Mouse (Mus musculus) forebrain, embryonic 10.5 days (tissue): Measurements from ENCODE around the gene Immp2l. TPM values are rescaled to one million over a fixed set of nuclear protein-coding genes. Genes with fewer than 3 reads are reported as not detected.
"Not testable (repeated sequence)": the region's sequence is repeated elsewhere in the genome, so short reads cannot be mapped to it uniquely, and the experiment has no call there.

Source experiments
- DNase-seq: peaks from one replicate; pipeline ENCODE4 v3.0.0-alpha.2; 2017; ENCODE audit warnings: low spot score; ENCODE audit errors: extremely low spot score
- H3K27ac ChIP-seq: fragments of 300-500 bp; sonication (generic); 2 replicates; pipeline ENCODE4 v1.5.1; 2016; ENCODE audit warnings: mild to moderate bottlenecking
- H3K27me3 ChIP-seq: fragments of 300-500 bp; sonication (generic); 2 replicates; pipeline ENCODE4 v1.6.1; 2016; ENCODE audit warnings: mild to moderate bottlenecking; ENCODE audit not compliant: poor library complexity, severe bottlenecking
- H3K36me3 ChIP-seq: fragments of 300-500 bp; sonication (generic); replicated peaks from 2 replicates; pipeline ENCODE4 v1.6.1; 2016; ENCODE audit warnings: mild to moderate bottlenecking, moderate library complexity
- H3K4me1 ChIP-seq: fragments of 300-500 bp; sonication (generic); 2 replicates; pipeline ENCODE4 v1.6.1; 2016
- H3K4me3 ChIP-seq: fragments of 300-500 bp; sonication (generic); 2 replicates; pipeline ENCODE4 v1.5.1; 2016; ENCODE audit warnings: mild to moderate bottlenecking, moderate library complexity
- H3K9me3 ChIP-seq: fragments of 300-500 bp; sonication (generic); 2 replicates; pipeline ENCODE4 v1.6.1; 2016; ENCODE audit warnings: mild to moderate bottlenecking, moderate library complexity
- WGBS: fragments of 180-500 bp; shearing (Covaris S2); methylation state at CpG from one replicate; pipeline ENCODE4 v1.1.7; 2016; 5-methylcytosine and 5-hydroxymethylcytosine counted together
- polyA plus RNA-seq: library from polyadenylated mRNA; unstranded; fragments of >200 nt; fragmentation: Nextera tagmentation; extraction: Ambion mirVana; gene quantifications from 2 replicates; pipeline ENCODE4 v1.2.1, GENCODE M21; 2016

Immp2l gene
- polyA plus RNA-seq, 1 experiment from 2014 or later: 8.6 TPM

- no peaks in the 10 kb centered on the region for H3K36me3 ChIP-seq
- no peaks in the 10 kb centered on the region for H3K27me3 ChIP-seq
- no peak overlapping the region for H3K27ac ChIP-seq
- no peak overlapping the region for H3K4me3 ChIP-seq
- DNase-seq: no peak
- WGBS: 86% methylated on average over 6 of the region's 6 CpGs
- H3K4me1 ChIP-seq: no peaks in the 10 kb centered on the region
- no peaks in the 10 kb centered on the region for H3K9me3 ChIP-seq
Observed at GRCm38 (mm10) chr12:41842694-41843329, 818.9 kb downstream of the Immp2l start.

DNA sequence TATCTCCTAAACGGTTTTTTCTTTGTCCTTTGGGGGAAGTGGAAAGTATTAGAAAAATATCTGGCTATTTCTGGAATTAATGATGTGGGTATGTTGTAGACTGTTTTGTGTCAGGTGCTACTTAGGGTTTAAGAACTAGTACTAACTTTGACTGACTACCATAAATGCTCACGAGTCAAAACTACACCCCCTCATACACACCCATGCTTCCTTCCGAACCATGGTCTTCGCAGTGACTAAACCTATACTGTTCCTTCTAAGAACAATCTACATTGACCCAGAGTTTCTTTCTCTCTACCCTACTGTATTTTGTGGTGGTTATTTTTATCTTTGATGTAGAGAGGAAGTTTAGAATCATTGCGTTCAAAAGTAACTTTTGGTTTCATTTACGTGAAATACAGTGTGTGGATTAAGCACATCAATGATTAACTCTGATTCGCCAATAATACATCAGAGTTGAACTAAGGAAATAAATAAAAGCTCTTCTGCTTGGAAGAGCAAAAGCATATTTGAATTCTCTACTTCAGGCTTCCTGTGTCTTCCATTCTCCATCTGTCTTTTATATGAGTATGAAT is 828.1 kb downstream of the Immp2l start:
- no peaks in the 10 kb centered on the region for H3K9me3 ChIP-seq
- 91% methylated on average over 7 of the region's 7 CpGs for WGBS
- DNase-seq: no peak

DNA sequence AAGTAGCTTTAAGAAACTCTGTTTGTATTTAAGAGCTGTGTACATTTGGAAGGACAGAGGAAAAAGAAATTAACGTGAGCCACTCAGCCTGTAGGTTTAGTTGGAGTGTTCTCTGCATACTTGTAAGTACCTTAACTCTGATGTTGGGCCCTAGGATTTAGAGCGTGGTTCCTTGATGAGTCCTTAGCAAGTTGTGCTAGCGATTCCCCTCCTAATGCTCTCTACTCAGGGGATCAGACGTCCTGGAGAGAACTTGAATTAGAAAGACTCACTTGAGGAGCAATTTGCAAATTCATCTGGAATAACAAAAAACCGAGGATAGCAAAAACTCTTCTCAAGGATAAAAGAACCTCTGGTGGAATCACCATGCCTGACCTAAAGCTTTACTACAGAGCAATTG is 835.8 kb downstream of the Immp2l start:
- H3K9me3 ChIP-seq, H3K27ac ChIP-seq, H3K4me1 ChIP-seq, H3K27me3 ChIP-seq, H3K36me3 ChIP-seq, DNase-seq, H3K4me3 ChIP-seq: not testable (repeated sequence)
- WGBS: 50% methylated on average over 5 of the region's 5 CpGs

More for the DNA sequence above, 828.1 kb downstream of the Immp2l start:
- Histone ChIP-seq H3K27me3 (no peaks in the 10 kb centered on the region), H3K4me1 (no peaks in the 10 kb centered on the region), H3K36me3 (no peaks in the 10 kb centered on the region), H3K27ac (no peak overlapping the region), H3K4me3 (no peak overlapping the region)

DNA sequence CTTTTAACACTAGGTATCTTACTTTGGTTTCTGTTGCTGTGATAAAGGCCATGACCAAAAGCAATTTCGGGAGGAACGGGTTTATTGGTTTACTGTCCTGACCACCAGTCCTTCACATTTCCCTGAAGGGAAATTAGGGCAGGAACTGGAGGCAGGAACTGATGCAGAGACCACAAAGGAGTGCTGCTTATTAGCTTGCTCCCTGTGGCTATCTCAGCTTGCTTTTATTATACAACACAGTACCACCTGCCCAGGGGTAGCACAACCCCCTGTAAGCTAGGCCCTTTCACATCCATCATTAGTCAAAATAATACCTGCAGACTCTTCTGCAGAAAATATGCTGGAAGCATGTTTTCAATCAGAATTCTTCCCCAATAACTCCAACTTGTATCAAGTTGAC is 844.4 kb downstream of the Immp2l start:
- Histone ChIP-seq H3K36me3 (no peaks in the 10 kb centered on the region), H3K4me3 (no peak overlapping the region), H3K27ac (no peak overlapping the region), H3K4me1 (peaks cover 12% of the 10 kb centered on the region), H3K27me3 (no peaks in the 10 kb centered on the region), H3K9me3 (peaks cover 5% of the 10 kb centered on the region)
- 87% methylated on average over 2 of the region's 2 CpGs for WGBS
- no peak for DNase-seq

DNA sequence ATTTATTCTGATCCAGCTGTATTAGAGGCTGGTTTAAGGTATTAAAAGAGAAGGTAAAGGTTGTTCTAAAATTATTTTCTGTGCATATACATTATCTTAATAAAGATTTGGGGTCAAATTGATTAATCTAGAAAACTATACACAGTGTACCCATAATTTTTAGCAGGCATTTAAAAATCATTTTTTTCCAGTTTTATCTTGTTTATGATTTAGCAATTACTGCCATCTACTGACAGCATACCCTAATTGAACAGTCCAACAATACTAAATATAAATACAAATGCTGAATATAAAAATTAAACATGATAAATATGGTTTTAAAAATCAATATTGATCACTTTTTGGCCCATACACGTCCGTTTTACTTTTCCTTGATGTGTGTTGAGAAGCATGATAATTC is 850.1 kb downstream of the Immp2l start:
- no peaks in the 10 kb centered on the region for H3K4me1 ChIP-seq
- no peaks in the 10 kb centered on the region for H3K36me3 ChIP-seq
- H3K9me3 ChIP-seq: no peaks in the 10 kb centered on the region
- WGBS: 81% methylated on average over 2 of the region's 2 CpGs
- no peak for DNase-seq
- no peak overlapping the region for H3K4me3 ChIP-seq
- H3K27me3 ChIP-seq: no peaks in the 10 kb centered on the region
- H3K27ac ChIP-seq: no peak overlapping the region

GRCm38 (mm10) chr12:41877292-41877959 is 853.5 kb downstream of the Immp2l start:
- no peak for DNase-seq
- no peak overlapping the region for H3K27ac ChIP-seq
- H3K4me3 ChIP-seq: no peak overlapping the region
- no peaks in the 10 kb centered on the region for H3K9me3 ChIP-seq
- H3K4me1 ChIP-seq: no peaks in the 10 kb centered on the region
- no peaks in the 10 kb centered on the region for H3K36me3 ChIP-seq
- 83% methylated on average over 5 of the region's 5 CpGs for WGBS
- H3K27me3 ChIP-seq: no peaks in the 10 kb centered on the region

DNA sequence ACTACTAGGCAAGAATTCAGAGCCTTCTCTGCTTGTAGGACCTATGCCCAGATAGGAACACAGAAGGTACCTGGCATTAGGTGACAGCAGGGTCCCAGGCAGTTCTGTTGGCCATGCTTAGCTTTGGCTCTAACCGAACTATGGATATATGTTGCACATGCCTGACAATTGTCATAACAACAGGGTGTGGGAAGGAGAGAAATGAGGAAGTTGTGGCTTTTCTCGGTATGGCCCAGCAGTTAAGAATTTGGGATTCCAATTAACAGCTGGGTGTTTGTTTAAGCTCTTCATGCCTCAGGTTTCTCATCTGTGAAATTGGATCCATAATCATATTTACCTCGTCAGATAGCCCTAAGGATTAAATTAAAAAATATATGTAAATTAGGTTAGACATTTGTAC is 854.6 kb downstream of the Immp2l start:
- Histone ChIP-seq H3K27me3 (no peaks in the 10 kb centered on the region), H3K4me1 (no peaks in the 10 kb centered on the region), H3K36me3 (no peaks in the 10 kb centered on the region), H3K4me3 (no peak overlapping the region), H3K9me3 (no peaks in the 10 kb centered on the region), H3K27ac (no peak overlapping the region)
- WGBS: 86% methylated on average over 3 of the region's 3 CpGs
- no peak for DNase-seq

DNA sequence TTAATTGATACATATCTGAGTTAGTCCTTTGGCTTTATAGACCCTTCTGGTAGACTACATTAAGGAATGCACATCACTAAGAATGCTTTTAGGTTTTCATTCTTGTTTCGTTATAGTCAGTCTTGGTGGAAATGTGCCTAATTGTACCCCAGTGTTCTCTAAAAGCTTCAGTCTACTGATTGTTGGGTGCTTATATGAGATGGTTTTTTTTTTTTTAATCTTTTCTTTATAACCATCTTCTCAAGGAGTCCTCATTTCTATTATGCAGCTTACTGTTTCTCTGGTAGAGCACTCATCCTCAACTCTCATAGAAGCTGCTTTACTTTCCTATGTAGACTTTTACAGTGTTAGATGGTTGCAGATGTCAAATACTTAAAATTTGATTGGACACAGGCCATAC is 855.1 kb downstream of the Immp2l start:
- H3K4me3 ChIP-seq: no peak overlapping the region
- no peak overlapping the region for H3K27ac ChIP-seq
- no peaks in the 10 kb centered on the region for H3K36me3 ChIP-seq
- no peaks in the 10 kb centered on the region for H3K27me3 ChIP-seq
- WGBS: 93% methylated on average over 1 of the region's 1 CpGs
- DNase-seq: no peak
- H3K4me1 ChIP-seq: no peaks in the 10 kb centered on the region
- no peaks in the 10 kb centered on the region for H3K9me3 ChIP-seq

GRCm38 (mm10) chr12:41879412-41879811 is 855.5 kb downstream of the Immp2l start:
- H3K27ac ChIP-seq: no peak overlapping the region
- 77% methylated on average over 1 of the region's 1 CpGs for WGBS

DNA sequence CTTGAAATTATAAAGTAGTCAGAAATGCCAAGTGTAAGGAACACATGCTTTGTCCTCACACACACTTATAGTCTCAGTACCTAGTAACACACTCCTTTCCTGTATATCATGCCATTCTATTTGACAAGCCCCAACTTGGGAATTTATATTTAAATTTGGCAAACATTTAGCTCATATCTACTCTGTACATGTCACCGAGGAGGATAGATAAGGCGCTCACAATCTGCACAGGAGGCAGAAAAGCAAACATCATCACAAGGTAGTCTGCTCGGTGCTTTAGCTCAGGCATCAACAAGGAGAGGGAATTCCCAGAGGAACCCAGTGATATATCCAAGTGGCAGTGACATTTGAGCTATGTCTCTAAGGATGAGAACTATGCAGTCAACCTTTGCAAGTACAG is 856.9 kb downstream of the Immp2l start:
- WGBS: 94% methylated on average over 3 of the region's 3 CpGs
- H3K27me3 ChIP-seq: no peaks in the 10 kb centered on the region
- no peak overlapping the region for H3K27ac ChIP-seq
- H3K9me3 ChIP-seq: no peaks in the 10 kb centered on the region
- no peak overlapping the region for H3K4me3 ChIP-seq
- H3K36me3 ChIP-seq: no peaks in the 10 kb centered on the region
- no peak for DNase-seq
- no peaks in the 10 kb centered on the region for H3K4me1 ChIP-seq

More at GRCm38 (mm10) chr12:41879412-41879811, 855.5 kb downstream of the Immp2l start:
- no peak for DNase-seq
- Histone ChIP-seq H3K9me3 (no peaks in the 10 kb centered on the region), H3K27me3 (no peaks in the 10 kb centered on the region), H3K4me1 (no peaks in the 10 kb centered on the region), H3K36me3 (no peaks in the 10 kb centered on the region), H3K4me3 (no peak overlapping the region)

DNA sequence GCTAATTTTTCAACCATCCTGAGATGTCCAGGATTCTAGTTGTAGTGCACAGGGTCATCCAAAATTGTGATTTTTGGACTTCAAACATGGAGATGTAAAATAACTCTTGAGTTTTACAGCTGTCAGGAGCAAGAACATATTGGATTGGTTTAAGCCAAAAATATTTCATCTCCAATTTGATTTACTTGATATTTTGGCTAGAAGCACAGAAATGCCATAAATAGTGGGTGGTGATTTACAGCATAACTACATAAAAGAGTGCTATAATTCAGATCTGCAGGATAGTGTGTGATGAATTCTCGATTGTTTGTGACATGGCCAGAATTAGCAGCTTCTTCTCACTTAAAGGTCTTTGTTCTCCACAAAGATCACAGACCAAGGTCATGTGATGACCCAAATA is 884.1 kb downstream of the Immp2l start:
- no peaks in the 10 kb centered on the region for H3K4me1 ChIP-seq
- no peak overlapping the region for H3K27ac ChIP-seq
- H3K36me3 ChIP-seq: no peaks in the 10 kb centered on the region
- H3K9me3 ChIP-seq: no peaks in the 10 kb centered on the region
- no peak overlapping the region for H3K4me3 ChIP-seq
- no peak for DNase-seq
- WGBS: 77% methylated on average over 1 of the region's 1 CpGs
- no peaks in the 10 kb centered on the region for H3K27me3 ChIP-seq

DNA sequence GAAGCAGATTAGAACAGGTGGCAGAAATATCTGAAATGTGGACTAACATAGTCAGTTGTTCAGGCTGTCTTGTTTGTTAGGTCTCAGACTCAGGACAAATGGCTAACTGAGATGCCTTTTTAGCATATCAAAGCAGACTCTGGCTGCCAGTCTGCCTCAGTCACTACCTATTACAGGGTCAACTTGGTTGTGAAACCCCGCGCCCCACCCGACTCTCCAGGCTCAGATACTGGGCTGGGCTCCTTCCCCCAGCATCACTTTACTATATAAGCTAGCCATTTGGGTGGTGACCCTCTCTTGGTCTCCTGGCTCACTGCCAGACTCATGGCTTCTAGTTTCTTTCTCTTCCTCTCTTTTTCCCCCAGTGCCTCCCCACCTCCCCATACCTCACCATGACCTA is 887.7 kb downstream of the Immp2l start:
- WGBS: 88% methylated on average over 3 of the region's 3 CpGs
- Histone ChIP-seq H3K27me3 (no peaks in the 10 kb centered on the region), H3K36me3 (no peaks in the 10 kb centered on the region), H3K9me3 (no peaks in the 10 kb centered on the region), H3K4me1 (no peaks in the 10 kb centered on the region), H3K27ac (no peak overlapping the region), H3K4me3 (no peak overlapping the region)
- no peak for DNase-seq

- Histone ChIP-seq H3K27me3 (no peaks in the 10 kb centered on the region), H3K36me3 (no peaks in the 10 kb centered on the region), H3K4me1 (no peaks in the 10 kb centered on the region), H3K4me3 (no peak overlapping the region), H3K9me3 (no peaks in the 10 kb centered on the region), H3K27ac (no peak overlapping the region)
- 93% methylated on average over 2 of the region's 2 CpGs for WGBS
- no peak for DNase-seq
Observed at GRCm38 (mm10) chr12:41937751-41938150, 913.9 kb downstream of the Immp2l start.
